Mouse (Mus musculus) layer of hippocampus, postnatal 10 days (tissue): ENCODE measurements at regions not wholly inside any gene's neighbourhood (a gene's known extent, or its start where the extent isn't known, plus 50 kb on each side); places are given as distances from the start of the nearest gene placed in this dataset.

Source experiments
- DNase-seq, 2 experiments: peaks; one replicate each; pipeline ENCODE4 v3.0.0; 2021; ENCODE audit warnings: low spot score in 2 of 2

- DNase-seq: no peak
Observed at GRCm38 (mm10) chr14:25313693-25314240, 145.2 kb upstream of the Zmiz1 start.

GRCm38 (mm10) chr14:25316491-25316890 lies 142.5 kb upstream of the Zmiz1 start:
- no peak for DNase-seq

- peak; percentile 91 to 94 for DNase-seq
Observed at GRCm38 (mm10) chr14:25317680-25318471, 141.1 kb upstream of the Zmiz1 start.

- no peak for DNase-seq
Observed at GRCm38 (mm10) chr14:25318909-25319308, 140.1 kb upstream of the Zmiz1 start.

- peak in 1 of 2 experiments; percentile 44 for DNase-seq
Observed at GRCm38 (mm10) chr14:25320141-25320540, 138.8 kb upstream of the Zmiz1 start.

GRCm38 (mm10) chr14:25323542-25324484 lies 135.2 kb upstream of the Zmiz1 start:
- no peak for DNase-seq

- no peak for DNase-seq
Observed at GRCm38 (mm10) chr14:25325887-25326286, 133.1 kb upstream of the Zmiz1 start.

GRCm38 (mm10) chr14:25328230-25328629 lies 130.8 kb upstream of the Zmiz1 start:
- no peak for DNase-seq

- DNase-seq: no peak
Observed at GRCm38 (mm10) chr14:25334186-25334585, 124.8 kb upstream of the Zmiz1 start.

GRCm38 (mm10) chr14:25336875-25337274 lies 122.1 kb upstream of the Zmiz1 start:
- DNase-seq: no peak

GRCm38 (mm10) chr14:25338404-25339051 lies 120.5 kb upstream of the Zmiz1 start:
- DNase-seq: no peak

- DNase-seq: no peak
Observed at GRCm38 (mm10) chr14:25340845-25341244, 118.1 kb upstream of the Zmiz1 start.

- no peak for DNase-seq
Observed at GRCm38 (mm10) chr14:25341848-25342427, 117.0 kb upstream of the Zmiz1 start.

GRCm38 (mm10) chr14:25342865-25343565 lies 116.0 kb upstream of the Zmiz1 start:
- no peak for DNase-seq

GRCm38 (mm10) chr14:25345995-25346394 lies 113.0 kb upstream of the Zmiz1 start:
- no peak for DNase-seq

- no peak for DNase-seq
Observed at GRCm38 (mm10) chr14:25346813-25347610, 112.0 kb upstream of the Zmiz1 start.

- no peak for DNase-seq
Observed at GRCm38 (mm10) chr14:25350282-25350964, 108.6 kb upstream of the Zmiz1 start.

- peak; percentile 58 to 62 for DNase-seq
Observed at GRCm38 (mm10) chr14:25353804-25354203, 105.2 kb upstream of the Zmiz1 start.
